Mouse (Mus musculus): ENCODE data around the gene F3.

Gene F3

DNA sequence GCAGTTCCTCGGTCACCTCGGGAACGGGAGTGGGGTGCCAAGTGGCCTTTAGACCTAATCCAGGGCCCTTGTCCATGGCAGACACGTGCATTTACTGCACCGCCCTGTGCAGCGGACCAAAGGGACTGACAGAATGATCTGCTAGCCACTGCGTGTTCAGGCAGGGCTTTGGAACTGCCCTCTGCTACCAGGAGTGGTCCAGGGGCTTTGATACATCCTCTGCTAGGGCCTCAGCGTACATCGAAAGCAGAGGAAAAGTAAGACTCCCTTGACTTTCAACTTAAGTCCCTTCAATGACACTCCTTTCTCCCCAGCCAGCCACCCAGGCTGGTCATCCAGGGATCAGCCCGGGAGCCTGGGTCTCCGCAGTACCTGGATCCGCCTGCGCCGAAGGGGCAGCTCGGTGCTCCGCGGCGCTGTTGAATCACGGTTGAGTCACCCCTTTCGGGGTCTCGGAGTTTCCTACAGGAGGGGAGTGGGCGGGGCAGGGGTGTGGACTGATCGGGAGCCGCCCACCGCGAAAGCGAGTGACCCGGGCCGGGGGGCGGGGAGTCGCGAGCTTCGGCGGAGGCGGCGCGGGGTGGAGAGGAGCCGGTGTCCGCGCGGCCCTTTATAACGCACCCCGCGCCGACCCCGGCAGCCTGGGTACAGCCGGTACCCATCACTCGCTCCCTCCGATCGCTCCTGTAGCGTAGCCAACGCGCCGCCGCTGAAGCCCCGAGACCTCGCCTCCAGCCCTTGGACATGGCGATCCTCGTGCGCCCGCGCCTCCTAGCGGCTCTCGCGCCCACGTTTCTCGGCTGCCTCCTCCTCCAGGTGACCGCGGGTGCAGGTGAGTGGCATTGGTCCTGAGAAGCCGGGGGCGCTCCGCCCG, at the start of gene F3:
Gene F3, plus strand, starts transcription at position 567 of the 874 bp plus-strand sequence.
- peak; percentile 86 for DNase-seq

DNA sequence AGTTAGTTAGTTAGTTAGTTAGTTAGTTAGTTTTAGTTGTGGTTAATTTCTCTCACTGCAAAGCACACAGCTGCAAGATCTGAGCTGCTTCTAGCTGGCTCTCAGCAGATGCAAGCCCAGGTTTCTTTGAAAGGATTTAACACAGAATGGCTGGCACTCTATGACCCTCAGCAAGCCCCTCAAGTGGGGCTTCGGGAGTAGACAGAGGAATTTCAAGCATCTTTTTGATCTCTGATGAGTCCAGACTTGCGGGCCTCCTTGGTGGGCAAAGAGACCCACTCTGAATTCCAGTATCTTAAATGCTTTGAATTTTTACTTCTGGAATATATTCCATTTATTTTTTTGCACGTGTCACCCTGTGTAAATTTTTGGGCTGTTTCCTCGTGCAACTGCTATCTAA, 44.4 kb upstream of the F3 start:
- DNase-seq, result peak in 1 of 2 experiments; percentile 47

DNA sequence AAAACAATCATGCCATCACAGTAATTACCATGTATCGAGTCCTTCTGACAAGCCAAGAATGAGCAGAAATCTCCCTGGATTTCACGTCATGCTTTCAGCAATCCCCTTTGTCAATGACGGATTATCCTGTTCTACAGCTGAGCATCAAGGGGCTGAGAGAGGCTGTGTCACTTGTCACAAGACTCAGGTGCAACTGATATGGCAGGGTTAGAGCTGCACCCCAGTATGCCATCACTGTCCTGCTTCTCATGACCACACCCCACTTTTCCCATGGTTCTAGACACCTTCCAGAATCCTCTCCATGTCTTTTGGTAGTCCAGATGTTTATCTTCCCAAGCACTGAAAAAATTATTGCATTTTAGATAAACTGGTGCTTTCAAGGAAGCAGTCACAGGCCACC, 43.9 kb upstream of the F3 start:
- DNase-seq, result no peak

DNA sequence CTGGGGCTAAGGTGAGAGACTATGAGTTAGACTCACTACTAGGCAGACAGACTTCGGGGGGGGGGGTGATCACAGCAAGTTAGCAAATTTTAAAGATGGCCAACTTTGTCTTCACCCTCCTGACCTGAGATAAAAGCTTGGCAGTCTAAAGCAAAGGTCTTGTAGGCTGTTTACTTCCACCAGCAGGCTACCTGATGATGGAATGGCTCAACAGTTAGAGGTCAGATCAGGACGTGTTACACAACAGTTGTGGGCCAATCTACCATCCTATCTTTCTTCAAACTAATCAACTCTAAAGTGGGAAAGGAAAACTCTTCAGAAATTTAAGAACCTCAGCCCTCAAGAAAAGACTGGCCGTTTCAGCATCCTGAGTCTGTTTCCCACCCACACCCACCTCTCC, 43.1 kb upstream of the F3 start:
- no peak for DNase-seq

DNA sequence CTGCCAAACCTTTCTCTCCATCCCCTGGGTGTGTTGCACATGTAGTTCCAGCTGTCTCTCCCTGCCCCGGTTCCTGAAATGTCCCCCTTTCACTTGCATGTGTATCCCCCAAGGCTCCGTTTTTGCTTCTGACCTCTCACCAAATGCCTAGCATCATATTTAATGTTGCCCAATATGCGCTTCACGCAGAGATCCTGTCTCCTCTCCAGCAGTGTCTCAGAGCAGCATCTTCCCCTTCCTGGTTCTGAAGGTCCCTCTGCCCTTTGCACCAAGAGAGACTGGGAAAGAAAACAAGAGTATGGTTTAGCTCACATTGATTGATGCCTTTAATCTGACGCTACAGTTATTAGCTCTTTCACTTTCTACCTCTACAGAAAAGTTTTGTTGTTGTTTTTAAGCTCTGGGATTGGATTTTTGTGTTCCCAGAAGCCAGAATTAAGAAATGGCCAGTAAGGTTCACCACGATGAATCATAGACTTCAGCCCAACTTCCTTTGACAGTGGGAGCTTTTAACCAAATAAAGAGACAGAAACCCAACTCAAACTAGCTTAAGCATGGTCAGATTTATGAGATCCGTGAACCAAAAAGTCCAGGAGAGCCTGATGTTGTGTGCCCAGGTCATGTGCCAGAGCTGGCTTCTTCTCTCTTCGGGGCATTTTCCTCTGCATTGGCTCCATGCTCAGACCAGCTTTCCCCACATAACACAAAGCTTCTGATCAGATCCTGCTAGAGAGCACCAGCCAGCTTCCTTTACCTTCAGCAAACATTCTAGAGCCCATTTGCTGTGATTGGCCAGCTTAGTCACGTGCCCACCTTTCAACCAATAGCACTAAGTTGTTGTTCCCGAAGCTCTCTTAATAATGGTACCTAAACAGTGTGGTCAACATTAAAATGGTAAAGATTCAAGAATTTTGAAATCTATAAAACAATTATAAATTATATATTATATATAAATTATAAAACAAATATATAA, 40.6 kb upstream of the F3 start:
- DNase-seq, result no peak

DNA sequence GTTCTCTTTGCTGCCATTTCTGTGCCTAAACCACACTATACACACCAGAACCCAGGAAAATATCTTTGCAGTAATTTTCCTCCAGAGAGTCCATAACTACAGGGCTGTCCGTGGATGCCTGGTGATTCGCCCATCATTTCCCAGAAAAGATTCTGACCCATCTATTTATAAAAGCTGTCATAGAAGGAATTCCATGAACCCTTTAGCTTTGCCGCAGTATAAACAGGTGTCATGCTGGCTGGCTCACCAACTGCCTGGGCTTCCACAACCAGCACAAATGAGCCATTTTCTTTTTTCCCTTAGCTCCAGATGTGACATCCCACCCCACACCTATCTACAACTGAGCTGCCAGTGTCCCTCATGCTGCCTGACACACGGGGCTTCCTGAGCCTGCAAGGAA, 38.8 kb upstream of the F3 start:
- no peak for DNase-seq

DNA sequence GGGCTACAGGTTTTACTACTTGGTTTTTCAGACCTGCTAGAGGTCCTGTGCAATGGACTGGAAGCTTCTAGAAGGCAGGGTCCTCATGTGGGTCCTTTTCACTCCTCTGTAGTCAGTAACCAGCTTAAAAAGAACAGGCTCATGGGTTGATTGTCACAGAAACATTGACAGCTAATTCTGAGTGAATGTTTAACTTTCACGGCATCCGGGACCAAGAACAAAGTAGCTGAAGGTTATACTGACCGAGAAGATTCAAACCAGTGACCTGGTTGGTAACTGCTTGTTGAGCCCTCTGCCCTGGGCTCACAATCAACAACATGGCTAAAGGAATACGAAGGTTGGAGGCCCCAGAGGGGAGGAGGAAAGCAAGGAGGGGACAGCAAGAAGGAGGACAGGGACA, 38.4 kb upstream of the F3 start:
- no peak for DNase-seq

DNA sequence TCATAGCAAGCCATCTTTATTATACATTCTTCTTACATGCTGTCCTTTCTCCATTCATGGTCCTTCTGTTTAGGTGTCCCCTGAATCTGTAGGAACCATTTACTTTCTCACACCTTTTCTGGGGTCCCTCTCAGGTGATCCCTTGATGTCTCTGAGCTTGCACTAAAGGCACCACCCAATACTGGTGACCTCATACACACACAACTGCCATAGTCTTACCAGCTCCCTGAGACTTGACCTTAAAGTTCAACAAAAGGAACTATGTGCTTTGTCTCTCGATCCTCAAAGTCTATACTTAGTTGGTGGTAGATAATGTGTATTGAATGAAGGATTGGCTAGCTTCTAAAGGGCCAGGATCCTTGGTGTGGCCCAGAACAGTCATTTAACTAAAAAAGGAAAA, 37.4 kb upstream of the F3 start:
- no peak for DNase-seq

DNA sequence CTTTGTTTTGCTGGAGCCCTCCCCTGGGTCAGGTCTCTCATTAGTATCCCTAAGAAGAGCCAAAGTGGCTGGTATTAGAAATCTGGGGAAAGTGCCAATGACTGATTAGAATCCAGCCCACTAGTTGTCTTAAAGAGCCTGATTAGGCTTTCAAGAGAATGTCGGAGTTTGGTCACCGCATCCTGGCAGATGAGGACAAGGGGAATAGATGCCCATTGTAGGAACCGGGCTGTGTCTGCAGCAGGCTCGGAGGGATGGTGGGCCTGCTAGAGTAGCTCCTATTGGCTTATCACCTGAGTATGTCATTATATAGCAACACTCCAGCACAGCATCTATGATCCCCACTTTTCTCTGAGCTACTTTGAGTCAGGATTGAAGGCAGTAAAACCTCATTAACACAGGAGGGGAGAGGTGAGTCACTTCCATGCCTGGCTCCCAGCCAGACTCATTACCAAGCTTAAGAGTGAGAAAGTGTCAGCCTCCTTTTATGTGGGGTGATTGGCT, 36.9 kb upstream of the F3 start:
- no peak for DNase-seq

DNA sequence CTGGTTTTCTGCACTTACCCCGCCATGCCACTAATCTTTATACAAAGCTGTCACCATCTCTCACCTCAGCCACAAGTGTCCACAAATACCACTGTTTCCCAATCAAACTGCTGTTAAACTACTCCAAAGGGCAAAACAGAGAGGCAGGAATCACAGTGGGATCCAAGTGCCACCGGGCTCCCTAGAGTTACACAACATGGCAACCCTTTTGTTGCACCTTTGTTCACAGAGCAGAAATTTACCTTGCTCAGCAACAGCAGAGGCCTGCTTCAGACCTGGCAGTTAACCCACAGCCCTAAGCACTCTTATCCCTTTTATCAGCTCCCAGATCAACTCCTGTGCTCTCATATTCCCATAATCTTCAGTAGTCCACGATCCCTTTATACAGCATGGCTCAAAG, 35.6 kb upstream of the F3 start:
- DNase-seq, result no peak

DNA sequence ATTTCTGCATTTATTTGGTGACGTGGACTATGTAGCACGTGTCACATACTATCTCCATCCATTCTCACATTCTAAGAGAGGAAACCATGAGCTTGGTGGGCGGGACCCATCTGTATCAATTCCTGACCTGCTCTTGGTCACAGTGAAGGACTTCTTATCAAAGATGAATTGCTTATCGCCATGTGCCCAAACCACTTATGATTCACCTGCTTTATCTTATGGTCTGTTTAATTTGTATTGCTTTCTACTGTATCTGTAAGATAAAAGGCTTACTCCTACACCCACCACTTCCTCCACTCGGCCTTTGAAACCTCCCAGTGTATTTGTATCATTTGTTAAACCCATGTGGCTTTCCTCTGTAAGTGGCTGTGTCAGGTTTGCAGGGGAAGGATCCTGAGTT, 34.3 kb upstream of the F3 start:
- DNase-seq, result no peak

DNA sequence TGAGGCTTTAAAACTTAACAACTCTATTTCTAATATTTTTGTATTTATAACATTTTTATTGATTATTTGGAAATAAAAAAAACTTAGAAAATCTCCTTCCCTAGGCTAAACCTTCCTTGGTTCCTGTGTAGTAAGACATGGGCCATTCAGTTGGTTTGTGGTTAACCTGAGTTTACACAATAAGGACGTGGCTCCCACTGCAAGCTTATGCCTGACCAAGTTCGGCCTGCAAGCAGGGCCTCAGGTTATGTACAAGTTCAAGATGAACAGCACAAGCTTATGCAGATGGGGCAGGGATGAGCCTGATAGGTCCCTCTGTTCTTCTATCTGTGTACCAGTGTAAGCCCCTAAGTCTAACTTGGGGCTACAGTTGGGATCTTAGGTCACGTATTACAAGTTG, 33.6 kb upstream of the F3 start:
- DNase-seq, result no peak

DNA sequence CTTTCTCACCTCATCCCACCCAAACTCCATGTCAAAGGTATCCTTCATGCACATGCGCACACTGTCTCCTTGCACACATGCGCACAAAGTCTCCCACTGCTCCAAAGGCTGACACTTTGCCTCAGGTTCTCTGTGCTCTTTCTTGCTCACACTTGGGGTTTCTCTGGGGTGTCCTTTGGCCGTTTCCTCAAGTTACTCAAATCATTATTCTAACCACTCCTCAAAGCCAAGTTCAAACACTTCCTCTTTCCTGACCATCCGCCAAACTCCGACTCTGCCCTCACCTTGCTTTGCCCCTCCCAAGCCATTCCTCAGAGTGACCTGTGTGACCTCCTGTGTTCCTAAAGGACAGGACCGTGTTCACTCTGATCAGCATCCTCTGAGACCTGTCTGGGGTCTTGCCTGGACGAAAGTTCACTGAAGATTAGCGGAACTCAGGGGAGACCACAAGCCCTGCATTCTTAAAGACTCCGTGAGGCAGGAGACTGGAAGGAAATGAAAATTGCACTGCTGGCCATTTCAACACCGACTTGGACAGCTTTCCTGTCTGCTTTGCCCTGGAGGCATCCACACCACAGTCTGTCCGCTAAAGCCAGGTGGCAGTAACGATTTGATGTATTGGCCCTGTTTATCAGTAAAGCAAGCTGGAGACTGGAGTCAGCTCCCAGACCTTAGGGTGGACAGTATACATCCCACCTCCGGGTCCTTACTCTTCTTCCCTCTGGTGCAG, 30.2 kb upstream of the F3 start:
- DNase-seq, result peak in 1 of 2 experiments; percentile 34

DNA sequence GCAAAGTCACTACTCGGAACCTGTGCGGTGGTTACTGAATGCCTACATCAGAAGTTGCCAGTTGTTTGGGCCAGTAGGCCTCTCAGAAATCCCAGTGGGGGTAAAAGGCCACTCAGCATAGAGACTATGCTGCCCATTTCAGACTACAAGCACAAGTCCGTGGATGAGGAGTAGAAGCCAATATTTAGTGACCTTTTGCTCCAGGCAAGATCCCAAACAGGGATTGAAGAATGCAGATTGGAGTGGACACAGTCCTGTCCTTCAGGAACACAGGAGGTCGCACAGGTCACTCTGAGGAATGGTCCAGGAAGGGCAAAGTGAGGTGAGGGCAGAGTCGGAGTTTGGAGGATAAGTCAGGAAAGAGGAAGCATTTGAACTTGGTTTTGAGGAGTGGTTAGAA, 29.6 kb upstream of the F3 start:
- DNase-seq, result no peak

DNA sequence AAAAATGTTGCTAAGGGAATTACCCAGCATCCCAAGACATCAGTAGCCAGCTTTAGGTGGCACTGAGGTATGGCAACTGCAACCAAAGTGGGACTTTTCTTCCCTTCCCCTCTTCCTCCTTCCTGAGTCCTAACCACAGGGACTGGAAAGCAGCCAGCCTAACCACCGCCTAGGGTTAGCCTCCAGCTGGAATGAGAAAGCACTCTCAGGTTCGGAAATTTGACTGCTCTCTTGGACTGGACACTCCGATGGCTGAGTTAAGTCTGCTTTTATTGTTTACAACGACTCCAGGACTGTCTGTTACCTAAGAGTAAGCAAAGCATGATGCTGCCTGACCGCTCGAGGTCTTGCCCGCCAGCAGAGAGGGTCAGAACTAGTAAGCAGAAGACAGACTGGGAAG, 26.2 kb upstream of the F3 start:
- peak in 1 of 2 experiments; percentile 15 for DNase-seq

DNA sequence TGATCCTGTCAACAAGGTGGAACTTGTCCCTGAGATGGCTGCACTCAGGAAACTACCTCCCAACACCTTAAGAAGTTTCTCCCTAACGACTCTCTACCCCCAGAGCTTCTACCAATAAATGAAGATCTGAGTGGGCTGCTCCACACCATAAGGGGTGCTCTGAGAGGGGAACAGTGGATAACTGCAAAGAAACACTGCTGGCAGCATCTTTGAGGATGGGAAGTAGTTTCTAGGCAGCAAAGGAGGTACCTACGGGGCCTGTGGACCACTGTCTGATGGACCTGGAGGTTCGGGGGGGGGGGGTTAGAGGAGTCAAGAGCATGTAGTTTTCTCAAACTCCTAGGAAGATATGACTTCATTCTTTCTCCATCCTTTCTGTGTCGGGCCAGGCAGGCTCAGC, 23.9 kb upstream of the F3 start:
- no peak for DNase-seq

DNA sequence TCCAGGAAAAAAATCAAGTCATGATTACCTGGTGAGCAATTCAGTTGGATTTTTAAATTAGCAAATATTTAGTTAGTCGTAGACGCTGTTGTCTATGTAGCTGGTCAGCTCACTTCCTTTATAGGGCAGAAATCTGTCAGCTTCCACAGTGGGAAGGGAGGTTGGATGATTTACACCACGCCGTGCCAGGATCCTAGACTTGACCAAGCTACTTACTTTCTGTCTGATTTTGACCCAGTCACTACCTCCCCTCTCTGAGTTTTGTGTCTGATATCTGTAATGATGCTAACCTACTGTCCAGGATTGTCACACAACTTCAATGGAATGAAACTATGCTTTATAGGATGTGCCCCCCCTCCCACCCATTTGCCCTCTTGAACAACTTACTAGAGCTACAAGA, 23.5 kb upstream of the F3 start:
- DNase-seq, result no peak

DNA sequence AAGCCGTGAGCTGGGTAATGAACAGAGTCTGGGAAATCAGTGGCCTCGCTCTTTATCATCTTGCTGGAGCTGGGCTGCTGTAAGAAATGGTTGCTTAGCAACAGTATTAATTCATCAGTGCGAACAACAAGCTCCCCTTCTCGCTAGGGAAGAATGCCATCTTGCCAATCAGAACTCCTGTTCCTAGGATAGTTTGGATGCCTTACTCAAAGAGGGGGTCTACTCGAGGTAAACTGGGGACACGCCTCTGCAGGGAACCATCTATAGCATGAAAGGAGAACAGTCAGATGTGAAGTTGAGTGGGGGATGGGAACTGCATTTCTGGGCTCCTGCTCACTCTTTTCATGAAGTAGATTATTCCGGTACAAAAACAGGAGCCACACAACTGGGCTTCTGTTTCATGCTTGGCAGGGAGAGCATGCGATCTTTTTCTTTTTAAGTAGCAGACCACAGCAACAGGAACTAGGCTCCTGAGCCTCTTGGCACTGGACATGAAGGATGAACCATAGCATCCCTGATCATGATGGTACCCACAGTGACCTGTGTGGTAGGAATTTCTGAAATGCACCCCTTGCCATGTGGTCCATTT, 22.9 kb upstream of the F3 start:
- DNase-seq, result no peak

DNA sequence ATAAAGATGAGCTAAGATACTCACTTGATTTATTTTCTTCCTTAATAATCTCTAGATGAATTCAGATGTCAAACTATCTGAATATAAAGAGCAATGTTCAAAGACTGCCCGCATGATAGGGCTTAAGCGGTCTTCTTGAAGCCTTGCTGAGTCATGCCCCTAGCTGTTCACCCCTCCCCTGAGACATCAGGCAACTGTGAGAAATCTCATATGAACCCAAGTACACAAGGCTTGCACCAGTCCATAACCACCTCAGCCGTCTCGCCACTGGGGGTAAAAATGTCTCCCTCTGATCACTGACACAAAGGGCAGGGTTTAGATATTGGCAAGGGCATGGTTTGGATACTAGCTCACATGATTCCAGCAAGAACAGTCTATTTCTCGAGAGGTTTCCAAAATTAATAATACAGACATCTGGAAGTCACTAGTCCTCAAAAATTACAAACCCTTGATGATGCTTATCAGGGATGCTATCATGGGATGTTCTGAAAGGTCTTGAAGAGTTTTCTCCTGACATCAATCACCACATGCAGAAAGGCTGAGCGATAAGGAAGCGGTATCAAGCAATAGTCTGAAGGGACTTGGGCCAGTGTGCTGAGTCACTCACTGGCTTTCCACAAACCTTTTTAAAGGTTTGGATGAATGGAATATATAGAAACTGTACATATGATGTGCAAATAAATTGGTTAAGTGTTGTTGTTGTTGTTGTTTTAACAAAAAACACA, 20.0 kb upstream of the F3 start:
- DNase-seq, result no peak

DNA sequence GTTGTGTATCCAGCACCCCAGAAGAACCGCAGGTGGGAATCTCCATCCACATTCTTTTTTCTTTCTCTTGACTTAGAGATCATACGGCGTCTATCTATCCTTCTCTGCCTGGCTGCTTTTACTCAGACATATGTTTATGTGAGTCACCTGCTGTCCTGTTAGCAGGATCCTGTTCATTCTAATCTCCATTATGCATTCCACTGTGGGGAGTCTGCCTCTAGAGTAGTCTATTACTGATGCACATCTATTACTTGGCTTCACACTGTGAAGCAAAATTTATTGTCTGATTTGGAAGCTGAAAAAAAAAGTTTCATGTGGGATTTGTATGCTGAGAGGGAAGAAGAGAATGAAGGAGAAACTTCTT, 19.5 kb upstream of the F3 start:
- no peak for DNase-seq

DNA sequence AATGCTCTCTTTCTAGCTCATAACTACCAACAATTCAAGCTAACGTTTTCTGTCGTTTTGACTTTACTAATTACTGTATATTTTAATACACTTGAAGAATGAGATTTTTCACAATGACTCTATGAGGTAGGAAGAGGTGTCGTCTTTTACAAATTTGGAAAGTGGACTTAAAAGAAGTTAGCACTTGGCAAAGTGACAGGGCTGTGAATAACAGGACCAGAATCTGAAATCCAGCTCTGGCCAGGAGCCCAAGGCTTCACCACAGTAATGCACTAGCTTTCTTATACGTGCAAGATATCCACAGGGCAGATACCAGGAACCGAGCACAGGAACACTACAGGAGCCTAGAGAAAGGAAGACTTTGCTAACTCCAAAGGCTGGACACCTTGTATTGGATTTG, 17.2 kb upstream of the F3 start:
- DNase-seq, result no peak

DNA sequence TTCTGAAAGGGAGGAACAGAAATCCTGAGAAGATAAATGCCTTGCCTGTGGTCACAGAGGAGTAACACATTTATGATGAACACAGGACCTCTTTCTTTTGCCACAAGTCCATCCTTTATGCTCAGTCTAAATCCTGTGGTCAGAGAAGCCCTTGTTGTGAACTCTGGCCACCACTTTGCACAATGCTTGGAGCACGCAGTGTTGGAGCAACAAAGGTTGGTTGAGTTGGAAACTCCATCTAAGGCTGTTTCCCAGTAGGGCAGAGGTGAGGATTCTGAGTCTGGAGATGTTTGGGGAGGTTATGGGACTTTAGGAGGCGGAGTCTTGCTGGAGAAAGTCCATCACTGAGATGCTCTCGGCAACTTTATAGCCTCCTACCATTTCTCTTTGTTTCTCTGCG, 16.2 kb upstream of the F3 start:
- DNase-seq, result no peak

All from lung, postnatal 4 days (tissue).